Mouse (Mus musculus) layer of hippocampus, adult 2 months (tissue): Measurements from ENCODE around the gene Ptpn9. TPM values are rescaled to one million over a fixed set of nuclear protein-coding genes. Genes with fewer than 3 reads are reported as not detected.
A peak's percentile ranks its signal among the peaks of the same experiment; 100 is the strongest.
"Not testable (repeated sequence)": the region's sequence is repeated elsewhere in the genome, so short reads cannot be mapped to it uniquely, and the experiment has no call there.

Experiments used
- DNase-seq, 2 experiments: peaks; one replicate each; pipeline ENCODE4 v3.0.0; 2022; ENCODE audit warnings: low spot score in 2 of 2
- H3K27ac ChIP-seq: fragments of 200-600 bp; 2 replicates; pipeline ENCODE4 v1.8.1; 2022
- H3K4me3 ChIP-seq: fragments of 200-600 bp; 2 replicates; pipeline ENCODE4 v1.8.1; 2022; ENCODE audit warnings: mild to moderate bottlenecking
- CTCF ChIP-seq: fragments of 200-600 bp; conservative IDR thresholded peaks from 2 replicates; pipeline ENCODE4 v1.8.1; 2022; ENCODE audit warnings: antibody characterized with exemption, mild to moderate bottlenecking, moderate library complexity
- long read RNA-seq, 2 experiments: library from polyadenylated mRNA; stranded (forward); transcript quantifications; one replicate each; pipeline ENCODE4 v2.0.0; 2021; ENCODE audit warnings: borderline mapping rate in 2 of 2
- total RNA-seq, 2 experiments: library from RNA; stranded (reverse); gene quantifications; 2 replicates each; pipeline ENCODE4 v1.2.3; 2021

Gene Ptpn9
- 10 to 100 TPM; 27.4 to 30.6 TPM for total RNA-seq
- long read RNA-seq, experiment 1, full-length matches to known transcripts: 25 of 31 reads
- long read RNA-seq, experiment 1, partial matches to known transcripts: 1 of 31 reads
- long read RNA-seq, experiment 1, other reads (novel, unspliced or antisense): 5 of 31 reads
- long read RNA-seq, experiment 2, full-length matches to known transcripts: 47 of 49 reads
- long read RNA-seq, experiment 2, partial matches to known transcripts: 0 of 49 reads
- long read RNA-seq, experiment 2, other reads (novel, unspliced or antisense): 2 of 49 reads

DNA sequence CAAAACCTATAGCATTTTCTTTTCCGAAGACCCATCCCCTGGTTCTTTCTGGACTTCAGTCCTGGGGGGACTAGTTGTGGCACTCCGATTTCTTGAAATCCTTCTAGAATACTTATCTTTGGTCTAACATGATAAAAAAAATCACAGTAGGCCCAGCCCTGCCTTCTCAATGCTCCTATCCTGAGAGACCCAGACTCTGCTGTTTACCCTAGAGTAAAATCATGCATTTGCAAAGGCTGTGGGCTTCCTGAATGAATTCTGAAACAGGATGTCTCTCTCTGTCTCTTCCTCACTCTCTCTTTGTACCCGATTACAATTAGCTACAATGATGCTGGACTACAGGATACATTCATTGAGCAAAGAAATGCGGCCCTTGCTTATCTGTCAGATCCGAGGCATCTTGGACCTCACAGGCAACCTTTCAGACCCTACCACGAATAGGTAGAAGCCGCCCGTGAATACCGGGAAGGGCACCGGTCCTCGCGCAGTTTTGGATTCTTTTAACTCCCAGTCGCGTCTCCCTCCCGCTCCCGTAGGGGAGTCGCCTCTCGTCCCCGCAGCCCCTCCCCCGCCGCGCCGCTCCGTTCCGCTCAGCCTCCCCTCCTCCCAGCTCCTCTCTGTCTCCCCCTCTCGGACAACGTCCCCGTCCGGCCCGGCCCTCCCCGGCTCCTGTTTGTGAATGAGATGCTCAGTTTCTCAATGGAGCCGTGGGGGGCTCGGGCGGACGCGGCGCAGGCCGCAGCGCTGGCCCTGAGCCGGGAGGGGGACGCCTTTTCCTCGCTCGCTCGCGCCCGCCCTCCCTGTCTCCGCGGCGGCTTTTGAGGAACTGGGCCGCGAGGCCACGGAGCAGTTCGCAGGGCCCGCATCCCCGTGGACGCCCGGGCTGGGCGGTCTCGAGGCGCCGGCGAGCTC lies at the start of gene Ptpn9:
TSS of gene Ptpn9 (plus strand) at position 638 of the 912 bp plus-strand sequence.
- H3K27ac ChIP-seq: peak within 1 kb of the TSS; percentile 90
- peak; percentile 76 for TF ChIP-seq CTCF
- H3K4me3 ChIP-seq: peak within 1 kb of the TSS; percentile 62
- DNase-seq: peak; percentile 88 to 90

DNA sequence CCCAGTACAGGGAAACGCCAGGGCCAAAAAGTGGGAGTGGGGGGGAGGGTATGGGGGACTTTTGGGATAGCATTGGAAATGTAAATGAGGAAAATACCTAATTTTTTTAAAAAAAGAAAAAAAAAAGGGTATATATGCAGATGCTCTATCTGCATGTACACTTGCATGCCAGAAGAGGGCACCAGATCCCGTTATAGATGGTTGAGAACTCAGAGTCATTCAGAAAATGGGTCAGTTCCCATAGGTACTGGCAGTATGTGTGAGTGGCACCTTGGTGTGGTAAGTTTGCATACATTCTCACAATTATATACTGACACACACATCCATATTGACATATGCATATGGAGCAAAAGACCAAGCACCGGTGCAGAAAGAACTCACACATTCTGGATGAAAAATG lies 47.2 kb upstream of the Ptpn9 start:
- DNase-seq: peak; percentile 19 to 33
- H3K27ac ChIP-seq, H3K4me3 ChIP-seq: not testable (repeated sequence)
- TF ChIP-seq CTCF: peak; percentile 86

DNA sequence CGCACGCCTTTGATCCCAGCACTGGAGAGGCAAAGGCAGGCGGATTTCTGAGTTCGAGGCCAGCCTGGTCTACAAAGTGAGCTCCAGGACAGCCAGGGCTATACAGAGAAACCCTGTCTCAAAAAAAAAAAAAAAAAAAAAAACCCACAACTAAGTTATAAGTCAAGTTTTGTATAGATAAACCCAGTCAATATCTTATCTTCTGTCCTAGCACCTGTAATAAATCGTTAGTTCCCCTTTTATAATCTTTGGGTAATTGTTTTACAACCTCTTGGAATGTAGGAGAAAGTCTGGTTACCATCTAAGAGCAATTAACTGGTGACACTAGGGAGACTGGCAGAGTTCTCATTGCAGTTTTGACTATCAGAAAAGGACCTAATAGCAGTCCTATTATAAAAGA lies 46.0 kb upstream of the Ptpn9 start:
- not testable (repeated sequence) for H3K4me3 ChIP-seq, DNase-seq, H3K27ac ChIP-seq

DNA sequence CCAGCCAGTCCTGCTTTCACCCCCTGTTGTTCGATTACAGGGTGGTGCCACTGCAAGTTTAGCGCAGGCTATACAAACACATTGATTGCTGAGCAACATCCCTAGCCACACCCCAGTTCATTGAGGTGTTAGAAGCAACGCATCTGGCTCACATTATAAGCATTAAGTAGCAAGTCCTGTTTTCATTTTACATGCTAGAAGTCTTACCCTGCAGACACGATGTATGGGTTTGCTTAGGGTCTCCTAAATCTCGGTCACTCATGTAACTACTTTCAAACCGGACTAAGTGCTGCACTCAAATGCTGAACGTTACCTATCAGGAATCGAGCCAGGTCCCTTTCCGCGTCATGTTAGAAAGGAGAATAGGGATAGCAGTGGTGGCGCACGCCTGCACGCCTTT lies 45.0 kb upstream of the Ptpn9 start:
- H3K27ac ChIP-seq: no peak overlapping the region

DNA sequence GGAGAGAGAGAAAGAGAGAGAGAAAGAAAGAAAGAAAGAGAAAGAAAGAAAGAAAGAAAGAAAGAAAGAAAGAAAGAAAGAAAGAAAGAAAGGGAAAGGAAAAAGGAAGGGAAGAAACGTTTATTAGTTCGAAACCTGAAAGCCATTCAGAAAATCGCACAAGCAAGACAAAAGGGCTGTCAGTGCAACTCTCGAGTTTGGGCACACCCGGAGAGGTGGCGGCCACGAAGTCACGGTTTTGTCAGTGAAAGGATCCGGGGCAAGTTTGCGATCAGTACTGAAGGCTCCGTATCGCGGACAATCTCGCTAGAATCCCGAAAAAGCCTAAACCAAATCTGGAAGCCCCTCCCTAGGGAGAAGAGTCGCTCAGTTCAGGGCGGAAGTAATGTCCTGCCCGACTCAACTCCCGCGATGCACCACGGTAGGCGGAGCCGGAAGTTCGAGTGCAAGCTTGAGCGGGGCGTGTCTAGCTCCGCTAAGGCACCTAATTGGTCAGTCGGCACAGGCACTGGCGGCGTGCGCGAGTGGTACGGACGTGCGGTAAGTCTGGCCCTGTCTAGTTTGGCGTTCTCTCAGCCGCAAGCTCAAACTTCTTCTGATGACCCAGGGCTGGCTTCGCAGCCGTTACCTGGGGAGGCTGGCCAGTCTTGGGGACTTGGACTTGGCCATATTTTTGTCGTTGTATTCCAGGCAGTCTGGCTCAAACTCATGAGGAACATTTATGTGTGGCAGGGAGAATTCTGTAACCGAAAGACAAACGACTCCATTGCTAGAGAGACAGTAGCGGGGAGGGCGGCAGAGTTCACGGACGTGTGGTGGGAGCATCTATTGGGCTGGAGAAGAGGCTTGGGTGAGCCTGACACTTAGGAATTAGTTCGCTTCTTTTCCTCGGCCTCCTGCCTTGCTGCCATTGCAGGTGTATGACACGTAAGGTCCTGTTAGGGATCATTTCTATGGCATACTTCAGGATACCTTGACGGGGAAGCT lies 44.0 kb upstream of the Ptpn9 start, which contains the start of gene Snupn:
TSS of gene Snupn (plus strand) at position 465 of the 987 bp plus-strand sequence.
- peak; percentile 94 to 97 for DNase-seq
- Histone ChIP-seq H3K4me3 (peak within 1 kb of the TSS; percentile 91), H3K27ac (peak within 1 kb of the TSS; percentile 90)
- no peak for TF ChIP-seq CTCF

More for the DNA sequence above, 45.0 kb upstream of the Ptpn9 start:
- TF ChIP-seq CTCF: no peak
- no peak overlapping the region; the same call in 1 of the 2 replicates for H3K4me3 ChIP-seq
- no peak for DNase-seq

DNA sequence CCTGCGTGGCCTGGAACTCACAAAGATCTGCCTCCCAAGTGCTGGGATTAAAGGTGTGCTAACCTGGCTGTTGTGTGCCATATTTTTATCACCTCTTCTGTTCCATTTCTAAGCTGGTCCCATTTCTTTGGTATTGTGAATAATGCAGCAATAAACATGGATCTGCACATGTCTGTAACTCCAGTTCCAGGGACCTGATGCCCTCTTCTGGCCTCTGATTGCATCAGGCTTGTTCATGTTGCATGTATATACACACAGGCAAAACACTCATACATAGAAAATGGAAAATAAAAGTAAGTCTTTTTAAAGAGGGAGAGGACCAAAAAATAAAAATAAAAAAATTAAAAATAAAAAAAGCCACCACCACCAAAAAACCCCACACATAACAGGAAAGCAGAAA lies 41.2 kb upstream of the Ptpn9 start:
- 0 out of 2 replicates have a peak, but pooled peaks have one; percentile 27 for TF ChIP-seq CTCF
- no peak overlapping the region for H3K27ac ChIP-seq
- H3K4me3 ChIP-seq: no peak overlapping the region
- no peak for DNase-seq

DNA sequence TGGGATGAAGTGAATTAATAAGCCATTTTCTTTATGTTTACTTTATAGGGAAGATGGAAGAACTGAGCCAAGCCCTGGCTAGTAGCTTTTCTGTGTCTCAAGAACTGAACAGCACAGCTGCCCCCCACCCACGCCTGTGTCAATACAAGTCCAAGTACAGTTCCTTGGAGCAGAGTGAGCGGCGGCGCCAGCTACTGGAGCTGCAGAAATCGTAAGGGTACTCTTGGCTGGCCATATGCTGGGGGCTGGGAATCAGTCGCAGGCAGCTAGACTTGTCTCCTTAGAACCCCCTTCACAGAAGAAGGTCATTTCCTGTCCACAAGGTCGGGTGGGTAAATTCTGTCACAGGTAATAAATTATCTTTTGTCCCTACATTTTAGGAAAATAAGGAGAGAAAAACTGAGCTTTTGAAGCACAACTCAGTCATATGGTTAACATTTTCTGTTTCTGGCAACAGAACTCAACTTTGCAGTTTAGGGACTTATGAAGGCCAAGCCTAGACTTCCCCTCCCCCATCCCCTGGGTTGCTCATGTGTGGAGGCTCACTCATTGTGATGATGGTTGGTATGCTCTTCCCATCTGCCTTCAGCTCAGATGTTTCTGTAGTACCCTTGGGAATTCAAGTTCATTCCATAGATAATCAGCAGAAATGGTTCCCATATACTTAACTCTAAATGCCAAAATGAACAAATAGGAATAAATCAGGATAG lies 37.6 kb upstream of the Ptpn9 start:
- TF ChIP-seq CTCF: no peak

DNA sequence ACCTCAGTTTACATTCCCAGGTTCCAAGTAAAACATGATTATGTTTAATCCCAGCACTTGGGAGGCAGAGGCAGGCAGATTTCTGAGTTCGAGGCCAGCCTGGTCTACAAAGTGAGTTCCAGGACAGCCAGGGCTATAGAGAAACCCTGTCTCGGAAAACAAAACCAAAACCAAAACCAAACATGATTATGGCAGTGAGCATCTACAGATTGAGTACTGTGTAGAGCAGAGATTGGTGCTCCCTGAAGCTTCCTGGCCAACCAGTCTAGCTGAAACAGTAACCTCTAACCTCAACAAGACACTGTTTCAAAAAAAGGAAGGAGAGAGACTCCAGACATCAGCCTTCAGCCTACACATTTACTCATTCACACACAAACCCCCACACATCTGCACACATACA lies 36.0 kb upstream of the Ptpn9 start:
- no peak for TF ChIP-seq CTCF
- DNase-seq: no peak
- Histone ChIP-seq H3K4me3 (no peak overlapping the region), H3K27ac (no peak overlapping the region)

More for the DNA sequence above, 37.6 kb upstream of the Ptpn9 start:
- Histone ChIP-seq H3K4me3 (no peak overlapping the region), H3K27ac (no peak overlapping the region)
- DNase-seq: no peak

DNA sequence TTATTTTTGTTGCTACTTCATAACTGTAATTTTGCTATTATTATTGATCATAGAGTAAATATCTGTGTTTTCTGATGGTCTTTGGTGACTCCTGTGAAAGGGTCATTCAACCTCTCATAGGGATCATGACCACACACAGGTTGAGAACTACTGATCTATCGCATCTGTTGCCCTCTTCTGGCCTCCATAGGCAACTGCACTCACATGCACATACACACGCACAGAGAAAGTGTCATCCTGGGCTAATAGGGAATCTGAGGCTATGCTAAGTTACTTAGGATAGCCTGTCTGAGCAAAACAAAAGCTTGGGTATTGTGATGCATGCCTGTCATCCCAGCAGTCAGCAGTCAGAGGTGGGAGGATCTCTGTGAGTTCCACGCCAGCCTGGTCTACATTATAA lies 33.1 kb upstream of the Ptpn9 start:
- H3K4me3 ChIP-seq: no peak overlapping the region
- TF ChIP-seq CTCF: peak; percentile 28
- no peak overlapping the region for H3K27ac ChIP-seq
- DNase-seq: no peak

DNA sequence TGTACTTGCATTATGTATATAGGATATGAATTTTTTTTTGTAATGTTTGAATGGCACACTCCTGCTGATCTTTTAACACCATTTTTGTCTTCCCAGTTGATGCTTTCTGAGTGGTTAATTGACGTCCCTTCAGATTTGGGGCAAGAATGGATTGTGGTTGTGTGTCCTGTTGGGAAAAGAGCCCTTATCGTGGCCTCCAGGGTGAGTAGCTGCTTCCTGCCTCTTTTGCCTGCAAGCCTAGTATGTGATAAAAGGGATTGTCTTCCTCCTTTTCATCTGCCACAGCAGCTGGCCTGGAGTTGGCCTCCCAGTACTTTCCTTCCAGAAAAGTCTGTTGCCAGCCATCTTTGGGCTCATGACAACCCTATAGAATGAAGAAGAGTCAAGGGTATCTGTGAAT lies 24.6 kb upstream of the Ptpn9 start:
- Histone ChIP-seq H3K4me3 (no peak overlapping the region), H3K27ac (no peak overlapping the region)
- no peak for DNase-seq
- TF ChIP-seq CTCF: no peak

DNA sequence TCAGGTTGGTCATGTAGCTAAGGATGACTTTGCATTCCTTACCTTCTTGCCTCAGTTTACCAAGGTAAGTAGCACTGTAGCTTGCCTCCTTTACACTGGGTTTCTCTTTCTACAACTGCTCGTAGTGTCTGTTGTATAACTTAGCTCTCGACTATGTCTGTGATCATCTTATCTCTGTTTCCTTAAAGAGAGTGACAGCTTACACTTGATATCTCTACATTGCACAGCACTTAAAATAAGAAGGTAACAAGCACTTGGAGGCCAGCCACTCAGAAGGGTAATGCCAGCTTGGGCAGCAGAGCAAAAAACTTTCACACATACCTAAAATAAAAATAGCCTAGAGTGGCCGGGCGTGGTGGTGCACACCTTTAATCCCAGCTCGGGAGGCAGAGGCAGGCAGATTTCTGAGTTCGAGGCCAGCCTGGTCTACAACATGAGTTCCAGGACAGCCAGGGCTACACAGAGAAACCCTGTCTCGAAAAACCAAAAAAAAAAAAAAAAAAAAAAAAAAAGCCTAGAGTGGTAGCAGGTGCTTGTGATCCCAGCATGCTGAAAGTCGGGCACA lies 20.7 kb upstream of the Ptpn9 start:
- TF ChIP-seq CTCF: no peak
- H3K4me3 ChIP-seq: no peak overlapping the region

More for the DNA sequence above, 20.7 kb upstream of the Ptpn9 start:
- DNase-seq: no peak
- H3K27ac ChIP-seq: no peak overlapping the region
